20 mouse cellular contexts compared by ENCODE assay signal in the genomic region with DNA sequence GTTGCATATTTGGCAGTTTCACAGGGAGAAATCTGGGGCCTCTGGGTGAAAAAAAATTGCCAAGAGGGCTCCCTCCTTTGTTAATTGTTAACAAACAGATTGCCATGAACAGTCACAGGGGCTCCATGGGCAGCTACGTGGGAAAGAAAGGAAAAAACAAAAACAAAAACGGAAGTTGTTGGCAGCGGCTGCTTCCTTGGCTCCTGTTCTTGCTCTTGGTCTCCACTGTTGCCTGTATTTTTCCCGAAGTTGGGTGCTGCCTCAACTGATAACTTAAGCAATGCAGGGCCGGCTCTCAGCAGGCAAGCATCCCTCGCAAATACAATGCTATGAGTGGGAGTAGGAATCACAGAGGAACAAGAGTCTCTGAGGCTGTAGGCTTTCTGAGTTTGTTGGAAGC.
DNase-seq lines count a peak whose midpoint lies in the region; ATAC-seq and TF ChIP-seq lines count a peak whose summit lies in the region.
"Had no signal": no experiment of that assay in that cellular context is flagged by ENCODE, and none has a peak within 500 bp of the region (broad histone marks: within the 10 kb centered on the region; RNA-seq: fewer than 3 reads in every experiment).

No protein-coding gene starts in this region.

- ATAC-seq in heart, embryonic 12.5 days (ENCODE audit: insufficient number of reproducible peaks, low FRiP score), result no peak
- peak; percentile 18 for ATAC-seq in Patski
- no peak for ATAC-seq in intestine, embryonic 15.5 days
- ATAC-seq: CD4-positive, CD25-positive, alpha-beta regulatory T cell, adult 4 months had no signal

- H3K9ac ChIP-seq in heart, adult 2 months (ENCODE audit: low read depth, low read length), result no peak overlapping the region
- H3K9ac ChIP-seq in heart, embryonic 12.5 days, result no peak overlapping the region
- H3K9ac ChIP-seq in intestine, embryonic 15.5 days, result no peak overlapping the region
- H3K9ac ChIP-seq: embryonic facial prominence, embryonic 13.5 days; limb, embryonic 15.5 days; neural tube, embryonic 12.5 days had no signal

- TF ChIP-seq EP300 in heart, adult 2 months (IDR thresholded peaks at IDR 0.05; ENCODE audit: insufficient read depth, low read depth, low read length), result no peak

- in situ Hi-C loops in Patski (cut with MboI; ENCODE audit: low pct_unique_long_range_greater_than_20kb), result no loop called here

- POLR2A ChIA-PET in Patski (lab: Charles Lee), result no interaction called here

- no peak overlapping the region for H3K4me2 ChIP-seq in heart, embryonic 12.5 days
- no peak overlapping the region for H3K4me2 ChIP-seq in intestine, embryonic 15.5 days (replicated peaks)
- H3K4me2 ChIP-seq: embryonic facial prominence, embryonic 13.5 days; limb, embryonic 15.5 days; midbrain, embryonic 11.5 days; neural tube, embryonic 12.5 days had no signal

- no peak overlapping the region for H3K4me3 ChIP-seq in heart, adult 2 months
- no peak overlapping the region for H3K4me3 ChIP-seq in heart, embryonic 12.5 days
- no peak overlapping the region for H3K4me3 ChIP-seq in intestine, embryonic 15.5 days (replicated peaks)
- H3K4me3 ChIP-seq: embryonic facial prominence, embryonic 13.5 days; limb, embryonic 15.5 days; neural tube, embryonic 12.5 days had no signal

- H3K27ac ChIP-seq in heart, adult 2 months, result no peak overlapping the region
- H3K27ac ChIP-seq in heart, embryonic 12.5 days (ENCODE audit: poor library complexity, severe bottlenecking), result no peak overlapping the region
- H3K27ac ChIP-seq in intestine, embryonic 15.5 days, result no peak overlapping the region
- H3K27ac ChIP-seq: embryonic facial prominence, embryonic 13.5 days; kidney, postnatal 0 days; limb, embryonic 15.5 days; macrophage; neural tube, embryonic 12.5 days had no signal

- CTCF ChIA-PET in Patski (lab: Charles Lee), result no interaction called here

- 38% methylated on average over 6 of the region's 6 CpGs for WGBS in heart, adult 2 months
- WGBS in heart, embryonic 12.5 days, result 52% methylated on average over 6 of the region's 6 CpGs
- WGBS in intestine, embryonic 15.5 days, result 71% methylated on average over 6 of the region's 6 CpGs

- no peak for TF ChIP-seq CTCF in heart, adult 2 months (IDR thresholded peaks at IDR 0.05)
- TF ChIP-seq CTCF in Patski (IDR thresholded peaks at IDR 0.05), result no peak
- no peak for TF ChIP-seq CTCF in brain, embryonic 14.5 days (IDR thresholded peaks at IDR 0.05; ENCODE audit: borderline replicate concordance, extremely low read depth, insufficient read depth, insufficient read length)

- DNase-seq in heart, adult 2 months, result peak; percentile 22 to 27
- DNase-seq in kidney, postnatal 36 days, result peak; percentile 1 to 5
- DNase-seq in kidney, postnatal 14 days, result no peak
- DNase-seq in Patski (ENCODE audit: low read depth, low spot score), result no peak
- DNase-seq in brain, embryonic 14.5 days (ENCODE audit: low read depth), result peak; percentile 35
- DNase-seq: adrenal gland, adult 8-10 months; cerebellum, adult 8-10 months; lung, adult 18-20 months; right cerebral cortex, postnatal 25 days; thymus, postnatal 36 days had no signal

- no peak for TF ChIP-seq POLR2A in heart, adult 2 months (IDR thresholded peaks at IDR 0.05; ENCODE audit: insufficient read depth, low read depth, low read length)
- no peak for TF ChIP-seq POLR2A in brain, embryonic 14.5 days (IDR thresholded peaks at IDR 0.05; ENCODE audit: borderline replicate concordance, extremely low read depth, insufficient read depth, insufficient read length, poor library complexity, severe bottlenecking)

- H3K27me3 ChIP-seq in heart, adult 2 months (ENCODE audit: control insufficient read depth, insufficient read depth, low read length), result no peaks in the 10 kb centered on the region
- no peaks in the 10 kb centered on the region for H3K27me3 ChIP-seq in heart, embryonic 12.5 days (replicated peaks)
- H3K27me3 ChIP-seq in Patski, result peaks cover 11% of the 10 kb centered on the region
- H3K27me3 ChIP-seq in intestine, embryonic 15.5 days (replicated peaks), result no peaks in the 10 kb centered on the region
- H3K27me3 ChIP-seq: limb, embryonic 15.5 days; neural tube, embryonic 12.5 days had no signal

- intact Hi-C loops in heart, adult 2 months (cut with DNase I), result loop anchor here (2.0 to 10.0 kb wide), 5 partner anchors 41 to 96 kb away; no protein-coding TSS in a partner anchor

- H3K36me3 ChIP-seq in heart, adult 2 months (ENCODE audit: control insufficient read depth, insufficient read depth, low read length), result no peaks in the 10 kb centered on the region
- no peaks in the 10 kb centered on the region for H3K36me3 ChIP-seq in heart, embryonic 12.5 days
- no peaks in the 10 kb centered on the region for H3K36me3 ChIP-seq in intestine, embryonic 15.5 days
- H3K36me3 ChIP-seq: embryonic facial prominence, embryonic 13.5 days; G1E; limb, embryonic 15.5 days; neural tube, embryonic 12.5 days had no signal

- no peaks in the 10 kb centered on the region for H3K9me3 ChIP-seq in heart, embryonic 12.5 days (replicated peaks)
- H3K9me3 ChIP-seq in intestine, embryonic 15.5 days, result no peaks in the 10 kb centered on the region
- H3K9me3 ChIP-seq: embryonic facial prominence, embryonic 13.5 days; G1E; limb, embryonic 15.5 days; neural tube, embryonic 12.5 days had no signal

- no peaks in the 10 kb centered on the region for H3K79me2 ChIP-seq in heart, adult 2 months (replicated peaks; ENCODE audit: control insufficient read depth, insufficient read depth, low read length)

- H3K4me1 ChIP-seq in heart, adult 2 months (ENCODE audit: control insufficient read depth, insufficient read depth, low read length), result 0 out of 2 replicates have a peak, but pooled peaks cover 1% of the 10 kb centered on the region
- H3K4me1 ChIP-seq in heart, embryonic 12.5 days (replicated peaks), result no peaks in the 10 kb centered on the region
- H3K4me1 ChIP-seq in intestine, embryonic 15.5 days (replicated peaks), result no peaks in the 10 kb centered on the region; the same call in 1 of the 2 replicates
- H3K4me1 ChIP-seq: neural tube, embryonic 12.5 days had no signal

Comparison
In these comparisons a context has a peak if more than half of its experiments do, and no peak if none do; other contexts are left out.
1. DNase-seq: peak in heart, adult 2 months (2 of 2), kidney, postnatal 36 days (2 of 2) and brain, embryonic 14.5 days (single experiment); none in kidney, postnatal 14 days (single experiment) and Patski (single experiment).